Mouse (Mus musculus) megakaryocyte, embryonic 14.5 days (primary cell): ENCODE measurements around the gene Ginm1.

Source experiments
- FLI1 ChIP-seq: IDR thresholded peaks from 2 replicates; pipeline ENCODE4 v1.6.1; 2012; ENCODE audit warnings: low read length, inconsistent platforms, mixed read lengths
- GATA1 ChIP-seq: IDR thresholded peaks from 3 replicates; pipeline ENCODE4 v1.6.1; 2012; ENCODE audit warnings: mixed read lengths, low read length, inconsistent platforms, borderline replicate concordance

- TF ChIP-seq GATA1, result no peak
- TF ChIP-seq FLI1, result no peak
Measured at GRCm38 (mm10) chr10:7832171-7832676, 39.6 kb upstream of the Ginm1 start, which contains the start of gene Zc3h12d.
